9 mouse cellular contexts compared by ENCODE assay signal in genomic region chr19:12574012-12574407, GRCm38 (mm10). TPM values are rescaled to one million over a fixed set of nuclear protein-coding genes. Genes with fewer than 3 reads are reported as not detected.
DNase-seq lines count a peak whose midpoint lies in the region; ATAC-seq and TF ChIP-seq lines count a peak whose summit lies in the region.
"Had no signal": no experiment of that assay in that cellular context is flagged by ENCODE, and none has a peak within 500 bp of the region (broad histone marks: within the 10 kb centered on the region; RNA-seq: fewer than 3 reads in every experiment).

No protein-coding gene starts in this region.

- no peak for TF ChIP-seq POLR2A in bone marrow macrophage, adult 2 months (IDR thresholded peaks at IDR 0.05; ENCODE audit: borderline replicate concordance, low read depth, low read length)

- TF ChIP-seq CTCF in bone marrow macrophage, adult 2 months (IDR thresholded peaks at IDR 0.05; ENCODE audit: low read depth, low read length), result no peak

- ATAC-seq in heart, embryonic 11.5 days (replicated peaks; ENCODE audit: insufficient number of reproducible peaks, low FRiP score, low TSS enrichment), result no peak
- ATAC-seq in limb, embryonic 11.5 days (ENCODE audit: insufficient number of reproducible peaks, low FRiP score, low TSS enrichment, low read depth), result no peak
- ATAC-seq in midbrain, embryonic 11.5 days (ENCODE audit: low FRiP score), result no peak
- ATAC-seq: Patski had no signal

- H3K9ac ChIP-seq in heart, embryonic 11.5 days (ENCODE audit: low read depth, low read length), result peak overlapping the region; percentile 75
- peak overlapping the region; percentile 37 for H3K9ac ChIP-seq in limb, embryonic 11.5 days (ENCODE audit: low read length)
- H3K9ac ChIP-seq in midbrain, embryonic 11.5 days (ENCODE audit: low read length), result peak overlapping the region; percentile 46

- peak overlapping the region; percentile 83 for H3K4me2 ChIP-seq in heart, embryonic 11.5 days
- peak overlapping the region; percentile 53 for H3K4me2 ChIP-seq in limb, embryonic 11.5 days (ENCODE audit: low read depth, severe bottlenecking)
- peak overlapping the region; percentile 61 for H3K4me2 ChIP-seq in midbrain, embryonic 11.5 days

- H3K9me3 ChIP-seq in heart, embryonic 11.5 days (replicated peaks; ENCODE audit: control insufficient read depth, low read length), result no peaks in the 10 kb centered on the region
- no peaks in the 10 kb centered on the region for H3K9me3 ChIP-seq in limb, embryonic 11.5 days (ENCODE audit: control insufficient read depth, low read length)
- H3K9me3 ChIP-seq in midbrain, embryonic 11.5 days (ENCODE audit: control insufficient read depth, low read length), result no peaks in the 10 kb centered on the region

- peak overlapping the region; percentile 94 for H3K27ac ChIP-seq in bone marrow macrophage, adult 2 months (ENCODE audit: insufficient read depth, low read depth, low read length)
- H3K27ac ChIP-seq in heart, embryonic 11.5 days (ENCODE audit: low read depth, low read length), result peak overlapping the region; percentile 74
- no peak overlapping the region for H3K27ac ChIP-seq in limb, embryonic 11.5 days (replicated peaks; ENCODE audit: low read depth, low read length)
- H3K27ac ChIP-seq in midbrain, embryonic 11.5 days (ENCODE audit: low read depth, low read length), result no peak overlapping the region

- DNase-seq in embryo, embryonic 11 days, result peak; percentile 4
- DNase-seq in embryo, embryonic 10 days (ENCODE audit: low spot score), result no peak
- no peak for DNase-seq in limb, embryonic 11.5 days (ENCODE audit: low spot score)
- peak; percentile 89 for DNase-seq in midbrain, embryonic 11.5 days (ENCODE audit: low spot score, missing footprints)
- no peak for DNase-seq in ovary, adult 18-20 months (ENCODE audit: low spot score)
- DNase-seq in frontal cortex, postnatal 25 days (ENCODE audit: low spot score in 2 of 2), result no peak

- peak overlapping the region; percentile 87 for H3K4me3 ChIP-seq in bone marrow macrophage, adult 2 months (ENCODE audit: insufficient read depth, low read length)
- peak overlapping the region; percentile 53 for H3K4me3 ChIP-seq in heart, embryonic 11.5 days (ENCODE audit: low read depth, low read length)
- H3K4me3 ChIP-seq in limb, embryonic 11.5 days (ENCODE audit: low read depth, low read length), result peak overlapping the region; percentile 29
- H3K4me3 ChIP-seq in midbrain, embryonic 11.5 days (ENCODE audit: low read depth, low read length), result peak overlapping the region; percentile 33

- no peaks in the 10 kb centered on the region for H3K27me3 ChIP-seq in heart, embryonic 11.5 days (ENCODE audit: control insufficient read depth, insufficient read depth, low read length)
- H3K27me3 ChIP-seq in limb, embryonic 11.5 days (ENCODE audit: control insufficient read depth, insufficient read depth, low read length), result no peaks in the 10 kb centered on the region
- no peaks in the 10 kb centered on the region for H3K27me3 ChIP-seq in midbrain, embryonic 11.5 days (ENCODE audit: control insufficient read depth, insufficient read depth, low read length)

- peaks cover 41% of the 10 kb centered on the region for H3K4me1 ChIP-seq in bone marrow macrophage, adult 2 months (ENCODE audit: control insufficient read depth, insufficient read depth, low read length)
- peaks cover 2% of the 10 kb centered on the region; the same call in 1 of the 2 replicates for H3K4me1 ChIP-seq in heart, embryonic 11.5 days (ENCODE audit: control insufficient read depth, insufficient read depth, low read length)
- peaks cover 4% of the 10 kb centered on the region; the same call in 1 of the 2 replicates for H3K4me1 ChIP-seq in limb, embryonic 11.5 days (ENCODE audit: control insufficient read depth, insufficient read depth, low read length)
- H3K4me1 ChIP-seq in midbrain, embryonic 11.5 days (ENCODE audit: control insufficient read depth, insufficient read depth, low read length), result peaks cover 7% of the 10 kb centered on the region

- WGBS in heart, embryonic 11.5 days (ENCODE audit: insufficient replicate concordance), result 18% methylated on average over 5 of the region's 5 CpGs
- 21% methylated on average over 5 of the region's 5 CpGs for WGBS in limb, embryonic 11.5 days
- WGBS in midbrain, embryonic 11.5 days, result 28% methylated on average over 5 of the region's 5 CpGs

- peaks cover 3% of the 10 kb centered on the region; the same call in 1 of the 2 replicates for H3K36me3 ChIP-seq in heart, embryonic 11.5 days (ENCODE audit: control insufficient read depth, insufficient read depth, low read length)
- no peaks in the 10 kb centered on the region; the same call in 1 of the 2 replicates for H3K36me3 ChIP-seq in limb, embryonic 11.5 days (ENCODE audit: control insufficient read depth, insufficient read depth, low read length)
- H3K36me3 ChIP-seq in midbrain, embryonic 11.5 days (ENCODE audit: control insufficient read depth, insufficient read depth, low read length), result no peaks in the 10 kb centered on the region

RNA-seq across cellular contexts. Expression of gene Gm4952, which starts 25.8 kb away (rescaled TPM):
- polyA plus RNA-seq in bone marrow macrophage, adult 2 months (2012; ENCODE audit: insufficient read depth, insufficient read length, missing spikeins), result not detected in 2 replicates
- 0.09 and 0.49 TPM in 2 replicates for polyA plus RNA-seq in heart, embryonic 11.5 days (2014; fragmentation: Nextera tagmentation; extraction: Ambion mirVana)
- not detected in 2 replicates for polyA plus RNA-seq in limb, embryonic 11.5 days (2014; fragmentation: Nextera tagmentation; extraction: Ambion mirVana)
- not detected in 2 replicates for polyA plus RNA-seq in midbrain, embryonic 11.5 days (2014; fragmentation: Nextera tagmentation; extraction: Ambion mirVana)

RNA-seq across cellular contexts. Expression of gene Fam111a, which starts 28.5 kb away (rescaled TPM):
- polyA plus RNA-seq in bone marrow macrophage, adult 2 months (2012; ENCODE audit: insufficient read depth, insufficient read length, missing spikeins), result 101 and 108 TPM in 2 replicates
- 26.3 and 30.0 TPM in 2 replicates for polyA plus RNA-seq in heart, embryonic 11.5 days (2014; fragmentation: Nextera tagmentation; extraction: Ambion mirVana)
- polyA plus RNA-seq in limb, embryonic 11.5 days (2014; fragmentation: Nextera tagmentation; extraction: Ambion mirVana), result 24.9 and 26.5 TPM in 2 replicates
- polyA plus RNA-seq in midbrain, embryonic 11.5 days (2014; fragmentation: Nextera tagmentation; extraction: Ambion mirVana), result 27.4 and 31.1 TPM in 2 replicates

RNA-seq across cellular contexts. Expression of gene Glyat, which starts 59.1 kb away (rescaled TPM):
- not detected in 2 replicates for polyA plus RNA-seq in bone marrow macrophage, adult 2 months (2012; ENCODE audit: insufficient read depth, insufficient read length, missing spikeins)
- polyA plus RNA-seq in heart, embryonic 11.5 days (2014; fragmentation: Nextera tagmentation; extraction: Ambion mirVana), result not detected in 2 replicates
- not detected in 2 replicates for polyA plus RNA-seq in limb, embryonic 11.5 days (2014; fragmentation: Nextera tagmentation; extraction: Ambion mirVana)
- polyA plus RNA-seq in midbrain, embryonic 11.5 days (2014; fragmentation: Nextera tagmentation; extraction: Ambion mirVana), result not detected in 2 replicates

Comparison
In these comparisons a context has a peak if more than half of its experiments do, and no peak if none do; other contexts are left out.
1. DNase-seq: peak in embryo, embryonic 11 days (single experiment) and midbrain, embryonic 11.5 days (single experiment); none in embryo, embryonic 10 days (single experiment), limb, embryonic 11.5 days (single experiment), ovary, adult 18-20 months (single experiment) and frontal cortex, postnatal 25 days (0 of 2).
2. H3K27ac ChIP-seq: peak in bone marrow macrophage, adult 2 months (single experiment) and heart, embryonic 11.5 days (single experiment); none in limb, embryonic 11.5 days (single experiment) and midbrain, embryonic 11.5 days (single experiment).
3. H3K4me3 ChIP-seq: peak in every context shown above with its lines; median percentile 87 in bone marrow macrophage, adult 2 months; 53 in heart, embryonic 11.5 days; 33 in midbrain, embryonic 11.5 days; 29 in limb, embryonic 11.5 days.
4. Peak in every context shown above with its lines, with median percentiles within 50 percentile points of each other: H3K4me2 ChIP-seq and H3K9ac ChIP-seq.